Mouse (Mus musculus) mouse trophoblast stem cell (cell line): ENCODE measurements at regions not wholly inside any gene's neighbourhood (a gene's known extent, or its start where the extent isn't known, plus 50 kb on each side); places are given as distances from the start of the nearest gene placed in this dataset.

Experiments
- in situ Hi-C, 2 experiments: fragments of 300-500 bp; cut with MseI, MboI; formaldehyde crosslinking; loops; 2 replicates in 1 of 2; 3 replicates in 1 of 2; pipeline ENCODE4 v1.15.1; 2025

DNA sequence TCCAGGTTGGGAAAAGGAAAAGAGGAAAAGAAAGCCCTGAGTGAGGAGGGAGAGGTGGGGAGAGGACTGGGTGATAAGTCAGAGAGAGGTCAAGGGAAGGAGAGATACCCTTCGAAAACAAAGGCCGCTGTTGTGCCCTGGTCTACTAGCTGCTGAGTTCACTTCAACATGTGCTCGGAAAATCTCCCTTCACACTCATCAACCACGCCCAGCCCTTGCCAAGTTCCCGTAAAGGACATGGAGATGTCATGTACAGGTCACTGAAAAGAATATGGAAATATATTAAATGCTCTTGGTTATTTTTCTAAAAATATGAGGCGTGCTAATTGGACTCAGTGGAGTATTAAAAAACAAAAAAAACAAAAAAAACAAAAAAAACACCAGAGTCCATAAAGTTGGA, 359.5 kb upstream of the Actbl2 start:
- in situ Hi-C loops: no loop called here

GRCm38 (mm10) chr13:110895900-110896299, 358.9 kb upstream of the Actbl2 start:
- in situ Hi-C loops: no loop called here

- in situ Hi-C loops: no loop called here
Measured at GRCm38 (mm10) chr13:110897621-110898020, 357.2 kb upstream of the Actbl2 start.

DNA sequence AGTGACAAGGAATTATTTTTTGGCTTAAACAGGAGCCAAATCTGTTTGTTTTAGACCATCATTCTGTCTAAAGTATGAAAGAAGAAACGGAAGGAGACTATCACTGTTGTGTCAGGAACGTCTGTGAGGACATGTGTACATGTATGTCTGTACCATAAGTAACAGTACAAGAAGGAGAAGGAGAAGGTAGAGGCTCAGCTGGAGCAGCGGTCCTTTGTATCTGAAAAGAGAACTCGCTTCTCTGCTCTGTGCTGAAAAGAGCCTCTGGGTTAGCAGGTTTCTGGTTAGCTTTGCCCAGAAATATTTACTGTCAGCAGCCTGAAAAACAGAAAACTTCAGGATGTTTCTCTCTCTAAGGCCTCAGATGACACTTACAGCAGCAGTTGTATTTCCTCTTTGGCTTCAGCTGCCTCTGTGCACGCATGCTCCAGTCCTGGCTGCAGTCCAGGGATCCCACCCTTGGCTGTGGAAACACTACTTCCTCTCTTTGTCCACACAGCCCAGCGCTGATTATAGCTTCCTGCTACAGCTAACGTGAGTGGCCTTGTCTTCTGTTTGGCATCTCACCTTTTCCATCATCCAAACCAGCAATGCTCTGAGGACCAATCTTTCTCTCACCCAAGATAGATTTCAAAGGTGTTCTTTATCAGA, 351.7 kb upstream of the Actbl2 start:
- in situ Hi-C loops: no loop called here

- in situ Hi-C loops: no loop called here
Measured at GRCm38 (mm10) chr13:110907319-110907955, 347.4 kb upstream of the Actbl2 start.

DNA sequence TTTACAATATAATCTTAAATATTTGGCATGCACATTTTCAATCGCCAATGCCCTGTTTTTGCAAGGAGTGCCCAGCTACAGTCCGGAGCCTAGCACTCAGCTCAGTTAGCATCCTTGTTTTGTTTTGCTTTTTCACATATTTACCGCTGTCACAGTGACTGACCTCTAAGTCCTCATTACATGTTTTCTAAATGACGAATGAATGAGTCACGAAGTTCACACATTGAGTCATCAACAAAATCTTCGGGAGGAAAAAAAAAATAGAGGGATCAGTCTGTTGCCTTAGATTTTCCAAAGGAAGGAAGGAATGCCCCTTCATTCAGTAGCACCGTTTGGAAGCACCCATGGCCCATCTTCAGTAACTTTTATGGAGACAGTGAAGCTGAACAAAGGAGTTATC, 342.9 kb upstream of the Actbl2 start:
- in situ Hi-C loops: no loop called here

GRCm38 (mm10) chr13:110913177-110913576, 341.6 kb upstream of the Actbl2 start:
- in situ Hi-C loops: no loop called here

DNA sequence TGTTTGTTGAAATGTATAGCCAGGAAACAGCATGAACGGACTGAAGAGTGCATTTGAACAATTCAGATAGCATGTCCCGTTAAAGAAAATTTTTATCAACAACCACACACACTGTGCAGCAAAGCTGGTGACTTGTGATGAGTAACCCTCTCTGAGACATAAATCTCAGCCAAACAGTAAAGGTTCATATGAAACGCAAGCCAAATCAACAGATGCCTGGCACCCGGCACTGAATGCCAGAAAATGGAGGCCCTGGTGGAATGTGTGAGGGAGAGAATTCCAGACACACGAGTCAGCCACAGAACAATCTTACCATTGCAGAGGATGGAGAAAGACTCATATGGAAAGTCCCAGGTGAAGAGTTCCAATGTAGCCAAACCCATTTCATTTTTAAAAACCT, 341.1 kb upstream of the Actbl2 start:
- in situ Hi-C loops: no loop called here

- in situ Hi-C loops: no loop called here
Measured at GRCm38 (mm10) chr13:110915161-110915560, 339.7 kb upstream of the Actbl2 start.

GRCm38 (mm10) chr13:110923936-110924335, 330.9 kb upstream of the Actbl2 start:
- in situ Hi-C loops: no loop called here

- in situ Hi-C loops: no loop called here
Measured at GRCm38 (mm10) chr13:110924897-110925296, 329.9 kb upstream of the Actbl2 start.

DNA sequence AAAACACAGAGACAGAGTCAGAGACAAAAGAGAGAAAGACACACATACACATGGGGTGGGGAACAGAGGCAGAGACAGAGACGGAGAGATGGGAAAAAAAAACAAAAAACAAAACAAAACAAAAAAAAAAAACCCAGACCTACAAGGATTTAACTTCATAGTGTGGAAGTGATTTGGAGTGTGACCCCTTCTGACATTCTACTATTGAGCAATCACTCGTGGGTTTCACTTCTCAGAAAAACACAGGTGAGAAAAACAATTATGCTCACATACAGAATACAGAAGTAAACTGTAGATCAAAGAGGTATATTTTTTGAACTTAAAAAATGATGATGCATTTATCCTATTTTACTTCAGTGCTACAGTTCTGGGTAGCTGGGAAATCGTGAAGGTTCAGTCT, 326.7 kb upstream of the Actbl2 start:
- in situ Hi-C loops: no loop called here

- in situ Hi-C loops: no loop called here
Measured at GRCm38 (mm10) chr13:110928894-110929293, 325.9 kb upstream of the Actbl2 start.

DNA sequence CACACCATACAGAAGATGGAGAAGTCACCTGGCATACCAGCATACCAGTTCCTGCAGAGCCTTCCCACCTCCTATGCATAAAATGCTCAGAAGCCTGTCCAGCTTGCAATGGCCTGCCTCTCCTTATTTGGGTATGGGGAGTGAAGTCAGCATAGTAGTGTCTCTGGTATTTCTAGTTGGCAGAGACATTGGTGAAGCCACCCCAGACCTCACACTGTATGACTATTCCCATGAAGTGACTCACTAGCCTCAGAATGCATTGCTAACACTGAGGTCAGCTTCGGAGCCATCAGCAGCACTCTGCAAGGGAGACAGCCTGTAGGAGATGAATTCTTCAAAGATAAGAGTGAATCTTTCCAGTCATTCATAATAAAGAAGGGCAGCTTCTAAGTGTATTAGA, 325.2 kb upstream of the Actbl2 start:
- in situ Hi-C loops: no loop called here

- in situ Hi-C loops: no loop called here
Measured at GRCm38 (mm10) chr13:110941587-110941986, 313.2 kb upstream of the Actbl2 start.

GRCm38 (mm10) chr13:110942986-110943644, 311.7 kb upstream of the Actbl2 start:
- in situ Hi-C loops: no loop called here

DNA sequence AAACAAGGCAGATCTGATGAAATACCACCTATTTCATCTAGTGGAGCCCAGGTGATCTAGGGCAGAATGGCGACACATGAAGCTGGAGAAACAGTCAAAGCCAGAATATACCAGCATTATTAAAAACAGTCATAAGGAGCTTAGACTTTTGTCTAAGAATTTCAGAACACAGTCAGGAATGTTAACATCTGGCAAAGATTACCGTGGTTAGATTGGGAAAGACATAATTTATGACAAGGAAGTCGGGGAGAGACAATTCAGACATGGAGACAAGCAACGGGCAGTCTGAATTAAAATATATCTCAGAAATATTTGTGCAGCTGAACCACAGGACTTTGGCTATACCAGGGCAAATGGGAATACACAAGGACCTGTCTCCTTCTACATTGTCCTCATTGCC, 310.8 kb upstream of the Actbl2 start:
- in situ Hi-C loops: no loop called here

GRCm38 (mm10) chr13:110944683-110945082, 310.1 kb upstream of the Actbl2 start:
- in situ Hi-C loops: no loop called here

DNA sequence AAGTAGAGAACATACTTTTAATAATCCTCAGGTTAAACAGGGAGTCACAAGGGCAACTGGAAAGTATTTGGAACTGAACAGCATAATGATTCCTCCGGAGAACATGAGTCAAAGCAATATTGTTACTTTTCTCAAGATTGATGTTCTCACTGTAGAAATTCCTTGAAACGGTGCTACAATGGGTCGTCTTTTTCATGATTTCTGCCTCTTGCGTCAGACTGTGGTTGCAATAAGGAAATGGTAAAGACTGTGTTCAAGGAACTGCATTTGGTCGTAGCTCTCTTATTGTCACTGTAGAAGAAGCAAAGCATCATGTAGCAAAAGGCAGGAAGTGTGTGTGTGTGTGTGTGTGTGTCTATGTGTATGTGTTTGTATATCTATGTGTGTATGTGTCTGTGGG, 294.6 kb upstream of the Actbl2 start:
- in situ Hi-C loops: no loop called here

- in situ Hi-C loops: loop anchor here (5.0 kb wide), 1 partner anchor 575 kb away; no protein-coding TSS in a partner anchor
Measured at GRCm38 (mm10) chr13:110967109-110967508, 287.7 kb upstream of the Actbl2 start.

DNA sequence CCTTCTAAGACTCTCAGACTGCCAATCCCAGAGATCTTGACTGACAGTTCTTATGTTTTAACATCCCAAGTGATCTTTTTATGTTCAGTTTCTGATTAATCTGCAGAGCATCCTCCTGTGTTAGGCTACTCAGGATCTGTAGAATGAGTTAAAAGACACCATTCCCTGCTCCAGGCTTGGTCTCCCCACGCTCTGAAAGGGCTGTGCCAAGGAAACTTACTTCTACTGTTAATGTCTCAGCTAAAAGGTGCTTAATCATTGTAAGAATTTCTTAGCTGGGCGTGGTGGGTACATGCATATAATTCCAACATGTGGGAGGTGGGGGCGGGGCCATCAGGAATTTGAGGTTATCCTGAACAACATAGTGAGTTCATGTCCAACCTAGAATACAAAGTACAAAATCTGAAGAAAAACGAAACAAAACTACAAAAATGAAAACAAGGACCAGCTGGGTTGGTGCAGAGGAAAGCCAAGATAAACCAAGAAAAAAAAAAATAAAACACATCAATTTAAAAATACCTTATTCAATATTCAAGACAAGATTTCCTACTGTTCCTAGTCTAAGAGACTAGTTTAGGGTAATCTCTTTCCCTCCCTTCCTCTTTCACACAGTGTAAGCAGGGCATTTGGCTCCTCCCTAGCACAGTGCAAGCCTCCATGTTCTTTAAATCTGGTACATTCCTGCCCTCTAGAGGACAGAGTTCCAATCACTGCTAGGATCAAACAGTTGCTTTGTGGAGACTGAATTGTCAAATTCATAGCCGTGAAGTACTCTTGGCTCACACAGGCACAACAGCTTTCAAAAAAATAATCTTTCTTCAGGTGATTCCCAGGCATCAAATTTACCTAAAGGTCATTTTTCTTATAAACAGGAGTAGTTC, 286.9 kb upstream of the Actbl2 start:
- in situ Hi-C loops: loop anchor here (5.0 kb wide), 1 partner anchor 576 kb away; no protein-coding TSS in a partner anchor

GRCm38 (mm10) chr13:110968507-110968905, 286.3 kb upstream of the Actbl2 start:
- in situ Hi-C loops: loop anchor here (5.0 kb wide), 1 partner anchor 576 kb away; no protein-coding TSS in a partner anchor
